Mouse (Mus musculus): ENCODE measurements at regions not wholly inside any gene's neighbourhood (a gene's known extent, or its start where the extent isn't known, plus 50 kb on each side); places are given as distances from the start of the nearest gene placed in this dataset.

DNA sequence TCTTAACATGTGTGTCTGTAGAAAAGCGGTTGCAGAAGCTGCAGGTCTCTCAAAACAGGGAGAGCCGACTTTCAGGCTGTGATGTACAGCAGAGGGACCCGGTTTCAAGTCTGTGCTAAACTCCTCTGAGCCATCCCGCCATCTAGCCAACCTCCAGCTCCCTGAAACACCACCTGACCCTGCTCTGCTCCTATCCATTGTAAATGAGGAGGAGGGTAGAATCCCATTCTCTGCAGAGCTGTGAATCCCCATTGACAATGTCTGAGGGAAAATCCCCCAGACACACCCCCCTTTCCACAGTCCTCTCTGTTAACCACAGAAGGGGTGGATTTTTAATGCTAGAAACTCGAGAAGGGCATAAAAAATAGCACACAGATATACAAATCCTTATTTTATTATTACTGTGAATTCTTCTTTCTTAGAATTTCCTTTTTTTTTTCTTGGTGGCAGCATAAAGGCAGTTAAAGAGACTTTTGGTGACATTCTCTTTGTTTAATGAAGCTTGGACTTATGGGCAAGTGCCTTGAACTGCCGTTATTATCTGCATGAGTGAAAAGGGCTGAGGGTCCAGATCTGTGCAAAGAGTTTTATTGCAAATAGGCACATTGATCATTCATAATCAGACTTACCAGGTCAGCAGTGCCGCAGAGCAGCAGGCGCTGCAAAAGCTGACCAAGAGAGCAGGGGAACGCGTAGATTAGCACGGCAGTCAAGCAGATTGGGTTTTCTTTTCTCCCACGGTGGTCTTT, 111.3 kb upstream of the Paqr3 start:
- DNase-seq: no peak

GRCm38 (mm10) chr5:97218712-97219111, 107.3 kb upstream of the Paqr3 start:
- DNase-seq: no peak

DNA sequence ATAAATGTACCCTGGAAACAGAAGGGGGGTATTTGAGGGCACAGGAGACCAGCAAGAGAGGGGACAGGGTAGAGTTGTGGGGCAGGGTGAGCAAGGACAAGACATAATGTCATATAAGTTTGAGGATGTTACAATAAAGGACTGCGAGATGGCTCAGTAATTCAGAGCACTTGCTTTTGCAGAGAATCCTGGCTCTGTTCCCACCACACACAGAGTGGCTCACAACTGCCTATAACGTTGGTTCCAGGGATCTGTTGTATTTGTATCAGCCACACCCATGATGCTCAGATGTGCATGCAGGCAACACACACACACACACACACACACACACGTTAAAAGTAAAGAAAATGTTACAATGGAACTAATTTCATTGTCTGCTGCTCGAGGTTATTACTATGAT, 94.2 kb upstream of the Paqr3 start:
- DNase-seq: no peak

DNA sequence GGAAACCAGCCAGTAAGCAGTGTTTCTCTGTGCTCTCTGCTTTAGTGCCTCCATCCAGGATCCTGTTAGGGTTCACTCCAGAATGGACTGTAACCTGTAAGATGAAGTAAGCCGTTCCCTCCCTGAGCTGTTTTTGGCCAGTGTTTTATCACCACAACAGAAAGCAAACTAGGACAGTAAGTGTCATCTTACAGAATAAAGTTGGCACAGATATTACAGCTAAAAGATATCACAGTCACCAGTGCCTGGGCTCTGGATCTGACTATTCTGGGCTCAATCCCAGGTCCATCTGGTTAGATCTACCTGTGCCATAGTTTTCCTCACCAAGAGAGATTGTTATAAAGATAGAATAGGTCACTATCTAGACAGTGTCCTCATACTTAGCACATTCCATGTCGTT, 92.9 kb upstream of the Paqr3 start:
- no peak for DNase-seq

DNA sequence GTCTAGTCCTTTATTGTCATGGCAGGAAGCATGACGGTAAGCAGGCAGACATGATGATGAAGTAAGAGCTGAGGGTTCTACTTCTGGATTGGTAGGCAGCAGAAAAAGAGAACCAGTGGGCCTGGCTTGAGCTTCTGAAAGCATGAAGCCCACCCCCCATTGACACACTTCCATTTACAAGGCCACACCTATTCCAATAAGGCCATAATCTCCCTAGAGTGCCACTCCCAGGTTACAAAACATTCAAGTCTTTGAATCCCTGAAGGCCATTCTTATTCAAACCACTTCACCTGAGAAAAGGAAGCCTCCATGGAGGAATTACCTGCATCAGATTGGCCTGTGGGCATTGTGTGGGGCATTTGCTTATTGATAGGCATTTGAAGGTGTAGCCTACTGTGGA, 92.2 kb upstream of the Paqr3 start:
- no peak for DNase-seq

- no peak for DNase-seq
Measured at GRCm38 (mm10) chr5:97202557-97202956, 91.2 kb upstream of the Paqr3 start.

GRCm38 (mm10) chr5:97200655-97201054, 89.3 kb upstream of the Paqr3 start:
- DNase-seq: no peak

- peak; percentile 17 for DNase-seq
Measured at GRCm38 (mm10) chr5:97195281-97195660, 83.9 kb upstream of the Paqr3 start.

- DNase-seq: no peak
Measured at GRCm38 (mm10) chr5:97194656-97195280, 83.4 kb upstream of the Paqr3 start.

DNA sequence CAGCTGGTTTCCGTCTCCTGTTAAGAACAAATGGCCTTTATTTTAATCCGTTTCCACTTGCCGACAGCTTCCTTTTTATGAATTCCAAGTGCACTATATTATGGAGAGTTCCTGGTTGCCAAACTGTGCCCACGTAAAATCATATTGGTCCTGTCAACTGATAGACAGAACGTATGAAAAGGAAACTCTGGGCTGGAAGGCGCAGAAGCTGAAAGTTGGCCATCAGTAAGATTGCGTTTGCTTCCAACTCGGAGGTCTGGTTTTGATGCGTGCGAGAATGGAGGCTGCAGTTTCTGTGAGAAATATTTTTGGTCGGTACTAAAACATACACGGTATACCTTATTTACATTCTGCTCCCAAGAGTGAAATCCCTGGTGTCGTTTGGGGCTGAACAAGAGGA, 81.3 kb upstream of the Paqr3 start:
- no peak for DNase-seq

DNA sequence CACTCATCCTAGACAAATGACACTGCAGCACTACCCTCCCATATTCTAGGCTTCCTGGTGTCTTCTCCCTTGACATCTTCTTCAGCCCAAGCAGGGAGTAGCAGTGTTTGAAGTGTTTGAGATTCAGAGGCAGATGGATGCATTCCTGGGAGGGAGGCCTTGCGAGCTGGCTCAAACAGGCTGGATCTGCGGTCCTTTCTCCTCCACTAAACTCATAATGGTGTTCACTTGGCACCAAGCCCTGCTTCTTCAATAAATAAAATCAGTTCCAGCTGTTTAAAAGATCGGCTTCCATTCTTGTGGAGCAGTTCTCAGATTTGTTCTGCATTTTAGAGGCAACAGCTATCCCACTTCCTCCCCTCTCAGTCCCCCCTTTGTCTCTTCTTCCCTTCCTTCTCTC, 79.3 kb upstream of the Paqr3 start:
- DNase-seq: no peak

- DNase-seq: no peak
Measured at GRCm38 (mm10) chr5:97184512-97184911, 73.1 kb upstream of the Paqr3 start.

- DNase-seq: no peak
Measured at GRCm38 (mm10) chr5:97181249-97181648, 69.9 kb upstream of the Paqr3 start.

DNA sequence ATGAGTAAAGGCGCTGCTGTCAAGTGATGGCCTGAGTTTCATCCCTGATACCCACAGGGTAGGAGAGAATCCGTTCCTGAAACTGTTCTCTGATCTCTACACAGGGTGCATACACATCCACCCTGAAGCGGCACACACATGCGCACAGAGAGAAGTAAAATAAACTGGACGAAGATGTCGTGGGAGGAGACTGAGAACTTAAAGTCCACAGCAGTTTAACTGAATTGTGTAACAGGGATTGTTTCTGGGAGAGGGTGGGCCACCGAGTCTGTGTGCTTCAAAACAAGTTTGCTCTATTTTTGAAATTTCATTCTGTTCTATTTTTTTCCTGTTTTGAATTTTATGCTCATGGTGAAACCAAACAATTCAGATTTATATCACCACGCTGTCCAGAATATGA, 63.0 kb upstream of the Paqr3 start:
- DNase-seq: no peak

DNA sequence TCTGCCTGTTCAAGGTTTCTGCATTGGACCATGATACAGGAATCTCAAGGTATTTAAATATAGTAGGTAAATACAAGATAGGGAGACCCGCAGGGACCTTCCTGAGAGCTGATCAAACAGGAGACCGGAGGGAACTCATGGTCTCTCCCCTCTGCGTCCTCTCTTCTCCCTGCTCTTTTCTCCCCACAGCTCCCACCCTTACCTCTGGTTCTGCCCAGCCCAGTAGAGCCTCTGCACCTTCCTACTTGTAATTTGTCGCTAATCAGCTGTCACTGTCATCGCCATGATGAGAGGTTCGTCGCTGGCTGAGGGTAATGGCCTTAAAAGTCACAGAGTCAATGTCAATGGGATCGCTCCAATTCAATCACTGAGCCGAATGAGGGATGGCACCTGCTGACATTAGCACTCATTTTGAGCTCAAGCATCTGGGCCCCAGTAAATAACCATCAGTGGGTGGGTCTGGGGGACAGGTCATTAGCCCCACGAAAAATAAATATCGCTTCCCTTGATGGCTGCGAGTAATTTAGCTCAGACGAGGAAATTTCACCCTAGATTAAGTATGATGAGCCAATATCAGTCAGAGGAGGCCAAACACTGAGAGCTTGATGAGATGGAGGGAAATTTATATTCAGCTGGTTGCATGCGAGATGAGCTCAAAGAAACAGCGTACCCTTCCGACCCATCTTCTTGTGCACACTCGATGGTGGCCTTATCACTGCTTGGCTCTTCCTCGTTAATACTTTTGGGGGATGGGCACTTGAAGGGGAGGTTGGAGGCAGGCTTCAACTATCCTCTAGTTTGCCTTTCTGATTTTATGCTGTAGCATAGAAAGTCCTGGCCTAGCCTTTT, 56.2 kb upstream of the Paqr3 start:
- no peak for DNase-seq

DNA sequence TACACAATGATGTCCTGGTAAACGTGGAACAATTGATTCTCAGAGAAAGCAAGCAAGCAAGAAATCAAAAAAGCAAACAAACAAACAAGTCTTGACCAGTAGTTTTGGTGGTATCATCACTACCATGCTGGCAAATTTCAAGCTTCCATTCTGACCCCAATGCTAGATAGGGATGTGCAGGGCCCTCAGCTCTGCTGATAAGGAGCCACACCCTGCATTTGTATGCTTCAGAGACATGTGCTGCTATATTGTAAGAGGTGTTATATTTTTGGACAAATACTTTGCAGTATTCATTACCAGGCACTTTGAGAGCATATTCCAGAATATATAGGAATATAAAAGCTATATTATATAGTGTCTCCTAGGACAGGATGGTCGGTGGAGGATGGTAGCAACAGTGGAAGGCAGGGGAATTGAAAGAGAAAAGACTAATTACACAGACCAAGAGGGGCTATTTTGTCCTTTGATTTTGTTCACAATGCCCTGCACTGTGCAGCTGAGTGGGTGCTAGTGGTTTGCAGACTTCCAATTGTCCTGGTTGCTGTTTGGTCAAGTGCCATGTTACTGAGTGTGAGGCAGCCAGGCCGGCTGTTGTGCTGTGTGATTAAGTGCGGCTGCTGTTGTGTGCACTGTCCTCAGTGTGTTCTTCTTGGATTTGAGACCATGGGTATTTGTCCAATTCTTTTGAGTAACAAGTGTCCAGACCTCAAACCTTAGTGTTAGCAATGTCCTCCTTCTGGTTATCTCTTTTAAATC, 54.9 kb upstream of the Paqr3 start:
- DNase-seq: no peak

All from layer of hippocampus, adult 9-11 months (tissue).